15 mouse cellular contexts compared by ENCODE assay signal in genomic region chr9:50170637-50171036, GRCm38 (mm10).
"Had no signal": no experiment of that assay in that cellular context is flagged by ENCODE, and none has a peak within 500 bp of the region (broad histone marks: within the 10 kb centered on the region; RNA-seq: fewer than 3 reads in every experiment).

No protein-coding gene starts in this region.

- H3K9me3 ChIP-seq: limb, embryonic 15.5 days; midbrain, embryonic 12.5 days; neural tube, embryonic 12.5 days had no signal

- H3K4me3 ChIP-seq: limb, embryonic 15.5 days; midbrain, embryonic 12.5 days; myocyte; neural tube, embryonic 12.5 days had no signal

- H3K4me1 ChIP-seq: midbrain, embryonic 12.5 days had no signal

- DNase-seq: kidney, adult 9 months; kidney, postnatal 36 days; layer of hippocampus, adult 9-11 months; layer of hippocampus, postnatal 36 days; lung, adult 18-20 months; retina, postnatal 1 day; right cerebral cortex, postnatal 4 days; spleen, adult 18-20 months; thymus, adult 2 months; thymus, postnatal 36 days had no signal

- H3K36me3 ChIP-seq: limb, embryonic 15.5 days; midbrain, embryonic 12.5 days; neural tube, embryonic 12.5 days had no signal

- H3K4me2 ChIP-seq: limb, embryonic 15.5 days; midbrain, embryonic 12.5 days; neural tube, embryonic 12.5 days had no signal

- H3K27ac ChIP-seq: liver, embryonic 14.5 days; midbrain, embryonic 12.5 days; neural tube, embryonic 12.5 days had no signal

- H3K27me3 ChIP-seq: limb, embryonic 15.5 days; midbrain, embryonic 12.5 days; neural tube, embryonic 12.5 days had no signal

- H3K9ac ChIP-seq: limb, embryonic 15.5 days; liver, embryonic 14.5 days; midbrain, embryonic 12.5 days; neural tube, embryonic 12.5 days had no signal
